Mouse (Mus musculus): ENCODE results near the gene Iqch.
A peak's percentile ranks its signal among the peaks of the same experiment; 100 is the strongest.

Gene Iqch

DNA sequence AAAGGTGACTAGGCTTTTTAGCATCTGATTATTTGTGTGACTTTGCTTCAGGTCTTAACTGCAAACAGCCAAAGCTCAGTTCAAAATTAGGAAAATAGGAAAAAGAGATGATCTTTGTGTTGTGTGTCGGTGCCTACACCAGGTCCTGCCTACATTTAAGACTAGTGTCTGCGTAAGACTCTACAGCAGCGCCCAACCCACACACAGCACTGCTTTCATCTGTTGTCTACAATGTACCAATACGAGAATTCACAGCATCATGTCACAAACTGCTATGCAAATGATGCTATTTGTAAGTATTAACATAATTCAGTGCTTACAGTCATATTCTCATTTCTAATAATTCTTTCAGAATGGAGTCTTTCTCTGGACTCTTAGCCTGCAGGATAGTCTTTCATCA, 108.5 kb downstream of the Iqch start:
- no peak for DNase-seq (ENCODE audit: low spot score in 2 of 2)

DNA sequence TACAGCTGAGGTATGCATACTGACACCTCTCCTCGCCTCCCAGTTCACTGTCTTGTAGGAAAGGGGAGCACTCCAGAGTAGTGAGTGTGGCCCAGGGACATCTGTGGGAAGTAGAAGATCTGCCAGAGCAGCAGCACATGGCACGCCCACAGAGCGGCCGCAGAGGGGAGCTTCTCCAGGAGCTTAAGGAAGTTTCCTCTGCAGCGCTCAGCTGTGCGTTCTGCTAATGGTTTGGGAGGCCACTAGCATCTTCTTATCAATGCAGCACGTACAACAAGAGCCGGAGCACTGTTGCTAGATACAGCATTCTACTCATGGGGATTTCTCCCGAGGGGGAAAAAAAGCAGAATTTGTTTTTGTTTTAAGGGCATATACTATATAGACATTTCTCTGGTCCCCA, 110.0 kb downstream of the Iqch start:
- DNase-seq (ENCODE audit: low spot score in 2 of 2): peak in 1 of 2 experiments; percentile 11

DNA sequence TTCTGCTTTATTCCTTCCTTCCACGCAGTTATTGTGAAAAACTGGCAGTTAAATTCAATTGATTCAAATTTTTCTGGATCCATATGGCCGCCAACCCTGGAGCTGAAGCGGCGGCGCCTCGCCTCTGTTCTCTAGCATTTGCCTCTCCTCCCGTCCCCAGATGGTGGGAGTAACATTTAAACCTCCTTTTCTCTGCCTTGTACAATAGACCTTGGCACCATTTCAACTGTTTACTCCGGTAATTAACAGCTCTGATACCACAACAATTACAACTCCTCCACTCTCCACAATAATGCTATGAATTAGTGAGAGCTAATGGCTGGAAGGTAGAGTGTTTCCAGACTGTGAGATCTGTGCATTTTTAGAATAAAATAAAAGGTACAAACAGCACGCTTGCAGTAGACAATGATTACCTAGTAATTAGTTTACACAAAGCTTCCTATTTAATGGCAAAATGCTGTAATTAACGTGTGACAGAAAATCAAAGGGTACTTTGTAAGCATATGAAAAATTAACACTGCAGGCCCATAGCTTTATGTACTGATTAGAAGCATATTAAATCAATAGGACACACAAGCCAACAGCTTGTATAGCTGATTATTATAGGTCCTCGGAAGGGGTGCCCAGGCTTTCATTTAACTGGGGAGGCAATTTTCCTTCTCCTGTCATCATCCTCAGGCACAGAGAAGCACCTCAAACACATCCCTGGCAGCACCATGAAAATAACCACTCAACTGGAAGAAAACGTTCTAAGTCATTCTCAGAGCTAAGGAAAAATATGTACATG, 111.6 kb downstream of the Iqch start:
- no peak for DNase-seq (ENCODE audit: low spot score in 2 of 2)

DNA sequence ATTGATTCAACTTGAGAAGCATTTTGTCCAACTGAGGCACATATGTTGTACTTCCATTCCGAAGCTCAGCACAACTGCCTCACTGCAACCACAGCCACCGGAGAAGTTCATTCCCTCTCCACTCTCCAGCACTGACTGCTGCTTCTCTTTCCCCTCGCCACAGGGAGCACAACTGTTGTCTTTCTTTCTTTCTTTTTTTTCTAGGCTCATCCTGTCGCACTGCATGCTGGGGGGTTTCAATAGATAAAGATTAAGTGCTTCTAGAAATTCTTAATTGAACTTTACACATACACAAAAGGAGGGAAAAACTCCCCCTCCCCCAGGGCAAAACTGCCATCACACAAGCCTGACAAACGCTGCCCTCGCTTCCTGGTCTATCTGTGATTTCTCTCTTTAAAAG, 113.1 kb downstream of the Iqch start:
- DNase-seq (ENCODE audit: low spot score in 2 of 2): no peak

DNA sequence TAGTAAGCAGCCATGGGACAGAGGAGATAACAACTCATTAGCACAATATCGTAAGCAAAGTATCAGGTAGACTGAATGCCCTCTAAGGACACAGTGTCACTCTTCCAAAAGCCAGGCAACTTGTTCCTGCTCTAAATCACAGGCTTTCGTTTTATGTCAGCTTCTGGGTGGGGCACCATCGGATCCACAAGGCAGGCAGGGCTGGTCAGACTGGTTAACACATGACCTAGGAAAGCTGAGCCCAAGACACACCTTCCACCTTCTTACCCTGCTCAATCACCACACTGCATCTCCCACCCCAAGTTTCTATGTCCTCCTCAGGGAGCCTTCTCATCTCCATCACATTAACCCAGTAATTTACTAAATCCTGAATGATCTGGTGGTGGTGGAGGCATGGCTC, 136.7 kb downstream of the Iqch start:
- no peak for DNase-seq (ENCODE audit: low spot score in 2 of 2)

DNA sequence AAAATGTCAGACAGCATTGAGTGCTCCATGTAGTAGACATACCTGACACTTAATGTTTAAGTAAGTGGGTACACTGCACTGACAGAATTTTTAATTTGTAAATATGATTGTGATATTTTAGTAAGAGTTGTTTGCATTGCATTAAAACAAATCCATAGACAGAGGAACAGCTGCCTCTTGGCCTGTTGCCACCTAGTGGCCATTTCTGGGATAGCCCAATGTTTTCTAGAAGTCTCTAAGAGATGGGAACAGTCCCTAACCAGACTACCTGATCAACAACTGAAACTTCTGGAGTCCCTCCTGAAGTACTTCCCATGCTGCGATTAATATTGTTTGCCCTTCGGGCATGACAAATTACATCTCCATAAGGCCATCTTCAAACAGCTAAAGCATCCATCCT, 140.0 kb downstream of the Iqch start:
- peak; percentile 7 to 83 for DNase-seq (ENCODE audit: low spot score in 2 of 2)

DNA sequence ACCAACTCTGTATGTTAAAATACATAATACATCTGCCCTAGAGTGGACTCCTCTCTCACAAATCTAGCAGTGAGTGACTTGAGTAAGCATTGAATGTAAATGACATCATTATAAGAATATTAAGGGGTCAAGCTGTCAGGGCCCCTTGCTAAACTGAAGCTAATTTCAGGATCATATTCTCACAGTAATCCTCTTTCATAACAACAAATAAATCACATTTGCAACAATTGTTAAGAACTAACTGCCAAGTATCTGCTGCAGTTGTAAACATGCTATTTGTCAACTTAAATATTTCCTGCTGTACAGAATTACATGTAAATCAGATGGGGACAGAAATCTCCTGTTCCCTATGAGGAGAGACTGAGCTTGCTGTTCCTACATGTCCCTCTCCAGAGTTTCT, 145.9 kb downstream of the Iqch start:
- DNase-seq (ENCODE audit: low spot score in 2 of 2): no peak

DNA sequence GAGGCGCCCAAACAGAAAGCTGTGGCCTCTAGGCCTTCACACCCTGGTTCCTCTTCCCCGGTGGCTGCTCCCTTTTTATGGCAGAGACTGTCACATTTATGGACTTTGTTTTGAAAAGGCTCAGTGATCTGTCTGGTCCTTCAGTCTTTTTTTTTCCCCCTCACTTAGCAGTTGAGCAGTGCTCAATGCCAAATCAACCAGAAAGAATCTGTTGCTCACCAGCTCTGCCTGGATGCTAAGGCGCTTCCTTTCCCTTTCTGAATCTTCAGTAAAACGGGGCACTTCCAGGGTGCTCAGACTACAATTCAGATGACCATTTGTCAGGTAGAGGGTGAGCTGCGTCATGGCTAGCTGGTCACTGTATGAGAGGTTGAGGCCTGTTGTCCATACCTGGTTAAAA, 148.0 kb downstream of the Iqch start:
- no peak for DNase-seq (ENCODE audit: low spot score in 2 of 2)

DNA sequence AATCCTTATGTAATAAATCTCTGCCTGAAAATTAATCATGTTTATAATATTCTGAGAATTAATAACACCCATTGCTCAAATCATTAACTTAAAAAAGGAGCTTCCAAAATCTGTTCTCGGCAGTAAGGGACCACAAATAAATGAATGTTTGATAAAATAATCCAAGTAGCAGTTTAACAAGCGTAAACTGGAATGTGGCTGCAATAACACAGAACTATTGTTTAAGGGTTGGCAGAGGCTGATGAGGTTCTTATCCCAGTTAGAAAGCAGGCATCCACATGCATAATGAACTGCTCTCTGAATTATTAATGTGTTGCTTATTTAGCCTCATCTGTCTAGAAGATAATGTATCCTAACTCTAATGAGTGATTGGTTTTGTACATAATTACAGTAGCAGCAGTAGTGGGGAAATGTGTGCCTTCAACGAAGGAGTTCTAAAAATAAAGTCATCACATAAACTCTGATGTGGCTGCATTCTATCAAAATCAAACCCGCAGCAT, 151.7 kb downstream of the Iqch start:
- no peak for DNase-seq (ENCODE audit: low spot score in 2 of 2)

DNA sequence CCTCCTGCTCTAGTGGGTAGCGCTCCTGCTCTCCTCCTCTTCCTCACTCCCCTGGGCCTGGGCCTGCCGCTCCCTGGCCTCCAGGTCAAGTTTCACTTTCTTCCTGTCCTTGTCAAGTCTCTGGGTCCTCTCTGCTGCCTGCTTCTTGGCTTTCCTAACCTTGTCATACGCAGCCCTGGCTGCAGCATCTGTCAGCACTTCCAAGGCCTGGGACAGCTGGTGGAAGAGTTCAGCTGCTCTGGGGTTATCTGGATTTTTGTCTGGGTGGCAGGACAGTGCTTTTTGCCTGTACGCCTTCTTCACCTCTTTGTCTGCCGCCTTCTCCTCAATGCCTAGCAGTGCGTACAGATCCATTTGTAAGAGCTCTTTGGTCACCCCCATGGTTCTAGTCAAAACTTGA, 158.6 kb downstream of the Iqch start:
- no peak for DNase-seq (ENCODE audit: low spot score in 2 of 2)

DNA sequence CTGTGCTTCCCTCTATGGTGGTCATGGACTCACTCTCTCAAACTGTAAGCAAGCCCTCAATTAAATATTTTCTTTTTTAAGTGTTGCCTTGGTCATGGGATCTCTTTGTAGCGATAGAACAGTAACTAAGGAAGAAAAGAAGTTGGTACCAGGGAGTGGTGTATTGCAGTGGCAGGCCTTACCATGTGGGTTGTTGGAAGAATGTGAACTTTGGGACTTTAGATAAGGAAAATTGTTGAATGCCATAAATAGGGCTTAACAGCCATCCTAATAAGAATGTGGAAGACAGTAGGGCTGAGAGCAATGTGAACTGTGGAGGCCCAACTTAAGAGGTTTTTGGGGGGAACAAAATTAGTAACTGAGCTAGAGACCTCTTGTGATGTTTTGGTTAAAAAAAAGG, 171.6 kb downstream of the Iqch start:
- DNase-seq (ENCODE audit: low spot score in 2 of 2): no peak

DNA sequence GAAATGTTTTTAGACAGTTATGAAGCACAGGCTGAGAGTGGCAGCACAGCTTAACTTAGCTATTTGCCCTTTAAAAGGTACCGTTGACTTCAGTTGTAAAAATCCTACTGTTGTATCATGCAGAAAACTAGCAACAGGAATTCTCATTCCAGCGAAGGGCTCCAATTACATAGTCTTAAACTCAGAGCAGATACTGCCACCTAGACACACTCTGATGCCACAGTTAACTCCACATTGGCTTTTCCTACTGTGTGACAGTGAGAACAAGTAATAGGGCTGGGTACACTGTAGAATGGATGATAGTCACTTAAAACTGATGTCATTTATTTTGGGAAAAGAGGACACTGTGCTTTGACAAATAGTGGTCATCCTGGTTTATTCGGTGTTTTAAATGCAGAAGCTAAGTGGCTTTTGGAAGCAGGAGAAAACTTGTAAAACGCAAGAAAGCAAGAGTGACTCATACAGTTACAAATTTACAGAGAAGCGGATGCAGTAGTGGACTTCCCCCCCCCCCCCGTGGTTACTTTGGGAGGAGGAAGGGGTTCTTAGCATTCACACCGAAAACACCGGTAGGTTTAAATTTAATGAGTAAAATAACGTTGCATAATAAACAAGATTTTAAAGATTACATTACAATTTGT, 181.1 kb downstream of the Iqch start:
- DNase-seq (ENCODE audit: low spot score in 2 of 2): no peak

DNA sequence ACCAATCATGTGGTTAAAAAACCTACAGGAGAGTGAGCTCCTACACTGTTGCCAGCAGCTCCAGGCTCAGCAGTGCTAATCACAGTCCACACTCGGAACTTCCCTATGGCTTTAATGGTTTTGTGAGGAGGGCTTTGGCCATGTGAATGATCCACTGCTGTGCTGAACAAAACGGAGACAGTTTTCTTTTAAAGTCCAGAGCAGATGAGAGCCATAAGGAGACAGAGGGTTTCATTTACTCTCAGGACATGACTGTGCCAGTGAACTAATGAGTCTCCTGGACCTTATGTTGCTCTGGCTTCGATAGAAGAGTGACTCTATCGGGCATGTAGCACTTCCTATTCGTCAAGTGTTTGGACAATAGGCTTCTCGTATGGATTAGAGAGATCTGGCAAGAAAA, 181.9 kb downstream of the Iqch start:
- DNase-seq (ENCODE audit: low spot score in 2 of 2): no peak

DNA sequence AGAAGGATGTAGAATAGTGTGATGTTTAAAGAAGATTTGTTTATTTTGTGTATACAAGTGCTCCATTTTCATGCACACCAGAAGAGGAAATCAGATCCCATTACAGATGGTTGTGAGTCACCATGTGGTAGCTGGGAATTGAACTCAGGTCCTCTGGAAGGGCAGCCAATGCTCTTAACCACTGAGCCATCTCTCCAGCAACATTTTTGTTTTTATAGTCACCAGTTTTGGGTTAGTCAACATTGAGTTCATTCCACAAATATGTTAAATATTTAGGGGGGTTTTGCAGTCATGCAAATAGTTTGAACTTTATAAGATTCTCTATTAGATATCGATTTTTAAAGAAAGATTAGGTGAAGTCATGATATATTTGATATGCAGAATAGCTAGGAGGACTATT, 202.1 kb downstream of the Iqch start:
- no peak for DNase-seq (ENCODE audit: low spot score in 2 of 2)

DNA sequence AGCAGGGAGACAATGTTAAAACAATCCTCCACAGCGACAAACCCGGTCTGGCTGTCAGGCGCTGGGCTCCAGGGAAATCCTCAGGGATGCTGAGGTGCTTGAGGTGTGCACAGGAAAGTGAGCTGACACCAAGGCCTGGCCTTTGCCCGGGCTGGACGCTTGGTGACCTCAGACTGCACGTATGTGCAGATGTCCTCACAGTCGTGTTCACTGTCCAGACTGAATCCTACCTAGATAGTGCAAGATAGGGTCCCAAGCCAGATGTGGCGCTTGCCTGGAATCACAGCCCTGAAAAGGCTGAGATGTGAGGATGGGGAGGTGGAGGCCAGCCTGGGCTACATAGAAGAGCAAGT, 202.9 kb downstream of the Iqch start:
- no peak for DNase-seq (ENCODE audit: low spot score in 2 of 2)

DNA sequence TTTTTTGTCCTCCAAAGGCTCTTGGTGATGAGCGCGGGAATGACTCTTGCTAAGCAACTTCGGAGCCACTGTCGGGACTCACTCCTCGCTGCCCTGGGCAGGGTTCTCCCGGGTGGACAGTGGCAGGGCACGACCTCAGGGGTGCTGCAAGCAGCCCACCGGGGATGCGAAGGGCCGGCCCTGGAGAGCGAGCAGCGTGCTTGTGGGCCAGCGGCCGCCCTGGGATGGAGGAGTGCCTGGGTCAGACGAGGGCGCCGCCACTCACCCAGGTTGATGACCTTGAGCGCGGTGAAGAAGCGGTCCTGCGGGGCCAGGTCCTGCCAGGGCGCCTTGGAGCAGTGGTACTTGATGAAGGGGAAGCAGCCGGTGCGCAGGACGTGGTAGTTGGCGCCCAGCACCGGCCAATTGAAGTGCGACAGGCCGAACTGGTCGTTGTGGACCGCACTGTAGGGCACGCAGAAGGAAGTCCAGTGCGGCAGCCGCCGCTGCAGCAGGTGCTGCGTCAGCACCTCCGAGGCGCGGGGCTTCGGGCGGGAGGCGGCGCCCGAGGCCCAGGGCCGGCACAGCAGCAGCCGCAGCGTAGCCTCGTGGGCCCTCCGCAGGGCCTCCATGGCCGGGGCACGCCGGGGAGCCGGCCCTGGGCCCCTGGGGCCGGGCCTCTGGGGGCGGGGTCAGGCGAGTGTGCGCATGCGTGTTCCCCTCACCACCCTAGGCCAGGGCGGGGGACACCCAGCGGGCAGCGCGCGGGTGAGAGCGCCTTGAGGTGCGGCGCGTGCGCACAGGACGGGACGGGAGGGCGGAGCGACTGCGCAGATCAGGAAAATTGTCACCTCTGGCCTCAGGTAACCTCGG, 203.5 kb downstream of the Iqch start, which contains the start of gene 2300009A05Rik:
TSS of gene 2300009A05Rik (minus strand) at position 636 of the 852 bp plus-strand sequence.
- DNase-seq (ENCODE audit: low spot score in 2 of 2): peak; percentile 84 to 93

DNA sequence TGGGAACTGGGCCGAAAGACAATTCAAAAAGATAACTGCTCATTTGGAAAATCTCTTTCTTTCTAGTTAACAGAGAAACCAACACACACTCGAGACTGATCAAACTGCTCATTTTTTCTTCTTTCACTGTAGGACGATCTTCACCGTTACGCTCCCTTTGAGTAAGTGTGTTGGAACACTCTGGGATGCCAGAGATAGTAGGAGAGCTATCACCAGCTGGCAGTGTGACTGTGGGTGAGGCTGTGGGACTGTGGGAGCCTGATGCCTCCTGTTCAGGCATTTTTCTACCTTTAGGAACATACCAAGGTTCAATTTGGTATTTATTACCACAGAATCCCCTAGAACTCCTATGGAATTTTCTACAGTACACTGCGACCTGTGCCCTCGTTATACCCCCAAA, 206.7 kb downstream of the Iqch start:
- DNase-seq (ENCODE audit: low spot score in 2 of 2): peak in 1 of 2 experiments; percentile 47

DNA sequence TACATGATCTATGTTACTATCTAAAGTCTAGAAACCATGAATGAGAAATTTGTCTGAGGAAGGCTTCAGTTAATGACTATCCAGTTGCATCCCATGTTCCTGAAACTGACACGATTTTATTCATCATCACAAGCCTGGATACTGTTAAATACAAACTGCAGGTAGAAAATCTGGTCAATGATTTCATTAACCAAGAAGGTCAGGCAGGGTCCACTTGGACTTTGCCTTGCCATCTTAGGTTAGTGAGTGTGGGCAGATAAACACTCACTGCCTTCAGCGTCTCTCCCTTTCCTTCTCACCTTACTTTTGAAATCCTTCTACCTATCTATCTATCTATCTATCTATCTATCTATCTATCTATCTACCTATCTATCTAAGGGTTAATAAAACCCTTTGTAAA, 211.0 kb downstream of the Iqch start:
- no peak for DNase-seq (ENCODE audit: low spot score in 2 of 2)

DNA sequence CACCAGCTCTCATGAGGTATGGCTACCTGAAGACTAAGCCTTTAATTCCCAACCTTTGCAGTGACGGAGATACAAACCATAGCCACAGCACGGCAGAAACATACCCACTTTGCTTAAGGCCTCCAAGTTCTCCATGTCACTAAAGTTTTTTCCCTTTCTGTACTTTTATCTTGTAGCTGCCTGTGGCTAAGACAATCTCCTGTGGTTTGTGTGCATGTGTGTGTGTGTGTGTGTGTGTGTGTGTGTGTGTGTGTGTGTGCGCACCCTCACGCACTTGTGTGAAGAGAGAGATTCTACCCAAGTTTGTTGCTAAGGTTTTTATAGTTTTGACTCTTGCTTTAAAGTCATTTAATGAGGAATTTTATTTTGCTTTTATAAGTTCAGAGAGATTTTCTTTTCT, 219.5 kb downstream of the Iqch start:
- DNase-seq (ENCODE audit: low spot score in 2 of 2): no peak

DNA sequence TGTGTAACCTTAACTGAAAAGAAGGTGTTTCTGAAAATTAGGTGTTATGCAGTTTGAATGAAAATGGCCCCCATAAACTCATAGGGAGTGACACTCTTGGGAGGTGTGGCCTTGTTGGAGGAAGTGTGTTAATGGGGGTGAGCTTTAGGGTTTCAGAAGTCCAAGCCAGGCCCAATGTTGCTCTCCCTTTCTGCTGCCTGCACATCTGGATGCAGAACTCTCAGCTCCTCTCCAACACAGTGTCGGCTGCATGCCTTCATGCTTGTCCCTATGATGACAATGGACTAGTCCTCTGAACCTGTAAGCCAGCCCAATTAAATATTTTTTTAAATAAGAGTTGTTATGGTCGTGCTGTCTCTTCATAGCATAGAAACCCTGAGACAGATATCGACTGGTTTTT, 222.0 kb downstream of the Iqch start:
- no peak for DNase-seq (ENCODE audit: low spot score in 2 of 2)

DNA sequence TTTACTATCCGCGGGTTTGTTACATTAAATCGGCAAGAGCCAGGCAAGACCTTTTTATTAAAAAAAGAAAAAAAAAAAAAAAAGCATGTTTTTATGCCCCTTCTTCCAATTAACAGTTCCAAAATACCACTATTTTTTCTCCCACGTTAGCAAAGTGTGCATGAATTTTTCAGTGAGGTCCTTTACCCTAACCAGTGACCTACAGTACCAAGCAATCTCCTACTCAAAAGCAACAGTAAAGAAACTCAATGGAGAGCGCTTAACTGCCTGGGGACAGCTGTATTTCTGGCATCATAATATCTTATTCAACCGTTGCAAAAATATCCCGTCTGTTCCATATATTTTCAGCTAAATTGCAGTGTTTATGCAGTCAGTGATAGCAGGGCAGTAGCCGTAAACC, 224.1 kb downstream of the Iqch start:
- DNase-seq (ENCODE audit: low spot score in 2 of 2): no peak
